Mouse (Mus musculus) monocyte, adult 2 months (primary cell): Measurements from ENCODE around the gene Gjd3.
"Not testable (repeated sequence)": the region's sequence is repeated elsewhere in the genome, so short reads cannot be mapped to it uniquely, and the experiment has no call there.

Experiments used
- DNase-seq, 2 experiments: peaks; one replicate each; pipeline ENCODE4 v3.0.0; 2022; ENCODE audit warnings: low spot score in 2 of 2, low read depth in 1 of 2

Gene Gjd3

GRCm38 (mm10) chr11:98982773-98983133 lies at the start of gene Gjd3:
Gjd3 (minus strand) TSS chr11:98983016.
- no peak for DNase-seq

DNA sequence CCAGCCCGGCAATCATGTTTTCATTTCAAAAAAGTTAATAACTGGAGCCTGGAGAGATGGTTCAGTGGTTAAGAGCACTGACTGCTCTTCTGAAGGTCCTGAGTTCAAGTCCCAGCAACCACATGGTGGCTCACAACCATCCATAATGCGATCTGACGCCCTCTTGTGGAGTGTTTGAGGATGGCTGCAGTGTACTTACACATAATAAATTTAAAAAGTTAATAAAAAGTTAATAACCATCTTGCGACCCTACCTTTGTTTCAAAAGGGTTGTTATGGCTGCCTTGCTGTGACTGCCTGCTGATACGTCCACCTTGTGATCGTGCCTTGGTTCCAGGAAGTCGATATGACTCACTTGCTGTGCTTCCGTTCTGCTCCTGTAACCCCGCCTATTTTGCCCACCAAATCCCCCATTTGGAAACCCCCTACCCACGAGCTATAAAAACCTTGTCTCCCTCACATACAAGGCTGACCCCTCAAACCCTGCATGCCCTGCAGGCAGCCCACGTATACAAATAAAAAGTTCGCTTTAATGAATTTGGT lies 44.2 kb upstream of the Gjd3 start:
- no peak for DNase-seq

DNA sequence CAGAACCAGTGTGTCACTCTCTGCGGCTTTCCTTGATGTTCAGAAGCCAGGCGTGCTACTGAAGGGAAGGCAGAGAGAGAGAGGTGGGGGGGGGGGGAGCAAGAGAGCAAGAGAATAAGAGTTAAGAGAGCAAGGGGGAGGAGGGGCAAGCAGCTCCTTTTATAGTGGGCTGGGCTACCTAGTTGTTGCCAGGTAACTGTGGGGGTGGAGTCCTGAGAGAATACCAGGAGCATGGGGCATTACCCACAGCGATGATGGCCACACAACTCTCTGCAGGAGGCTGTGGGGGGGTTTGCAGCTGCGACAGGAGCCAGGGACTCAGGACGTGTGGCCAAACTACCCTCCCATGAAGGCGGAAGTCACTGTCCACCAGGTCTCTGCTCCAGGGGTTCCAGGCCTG lies 43.1 kb upstream of the Gjd3 start:
- DNase-seq = no peak

GRCm38 (mm10) chr11:99024468-99025134 lies 41.8 kb upstream of the Gjd3 start:
- DNase-seq = no peak

- peak; percentile 89 to 95 for DNase-seq
Observed at GRCm38 (mm10) chr11:99023500-99024467, 41.0 kb upstream of the Gjd3 start, which contains the start of gene Top2a. Top2a (minus strand) TSS chr11:99024189.

DNA sequence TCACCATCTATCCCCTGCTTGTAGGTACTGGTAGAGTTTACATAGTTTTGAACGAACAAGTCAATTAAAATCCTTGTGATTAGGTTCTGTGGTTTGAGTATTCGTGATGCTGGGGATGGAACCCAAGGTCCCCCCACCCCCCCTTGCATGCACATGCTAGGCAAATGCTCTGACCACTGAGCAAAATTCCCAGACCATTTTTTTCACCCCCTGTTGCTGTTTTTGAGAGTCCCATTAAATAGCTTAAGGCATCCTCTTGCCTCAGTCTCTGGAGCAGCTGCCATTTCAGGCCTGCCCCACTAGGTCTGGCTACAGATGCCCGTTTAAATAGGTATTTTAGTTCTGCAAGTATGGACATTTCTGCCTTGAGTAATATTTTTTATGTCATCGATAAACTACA lies 40.3 kb upstream of the Gjd3 start:
- no peak for DNase-seq

- no peak for DNase-seq
Observed at GRCm38 (mm10) chr11:99022384-99022933, 39.6 kb upstream of the Gjd3 start.

DNA sequence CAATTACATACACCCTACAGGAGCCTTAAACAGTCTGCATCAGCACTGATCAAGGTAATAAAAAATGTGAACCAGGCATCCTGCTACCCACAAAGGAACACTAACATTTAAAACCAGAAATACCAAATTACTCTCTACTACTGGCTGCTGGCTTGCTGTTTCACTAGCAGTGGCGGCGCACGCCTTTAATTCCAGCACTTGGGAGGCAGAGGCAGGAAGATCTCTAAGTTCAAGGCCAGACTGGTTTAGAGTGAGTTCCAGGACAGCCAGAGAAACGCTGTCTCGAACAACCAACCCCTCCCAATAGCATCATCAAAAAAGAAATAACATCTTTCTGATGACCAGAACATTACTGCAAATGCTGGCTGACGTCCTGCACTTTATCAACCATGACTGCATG lies 37.0 kb upstream of the Gjd3 start:
- DNase-seq = no peak

GRCm38 (mm10) chr11:99013856-99014255 lies 31.0 kb upstream of the Gjd3 start:
- no peak for DNase-seq

GRCm38 (mm10) chr11:99010706-99011105 lies 27.9 kb upstream of the Gjd3 start:
- DNase-seq = no peak

GRCm38 (mm10) chr11:99010124-99010523 lies 27.3 kb upstream of the Gjd3 start:
- no peak for DNase-seq

DNA sequence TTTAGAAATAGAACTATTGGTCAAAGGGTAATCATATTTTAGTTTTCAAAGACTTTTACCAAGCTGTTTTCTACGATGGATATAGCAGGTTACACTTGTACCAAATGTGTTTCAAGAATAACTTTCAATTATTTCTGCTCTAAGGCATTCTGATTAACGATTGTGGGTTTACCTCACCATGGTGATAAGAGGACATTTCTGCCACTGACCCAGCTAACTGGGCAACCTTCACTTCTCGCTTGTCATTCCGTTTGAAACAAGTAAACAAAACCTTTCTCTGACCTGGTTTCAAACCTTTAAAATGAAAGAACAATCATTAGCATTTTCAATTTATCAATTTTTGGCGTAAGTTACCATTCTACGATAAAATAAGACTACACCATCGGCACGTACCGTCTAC lies 24.0 kb upstream of the Gjd3 start:
- no peak for DNase-seq

GRCm38 (mm10) chr11:98999243-98999642 lies 16.4 kb upstream of the Gjd3 start:
- no peak for DNase-seq

GRCm38 (mm10) chr11:98998776-98999175 lies 16.0 kb upstream of the Gjd3 start:
- no peak for DNase-seq

- DNase-seq = no peak
Observed at GRCm38 (mm10) chr11:98997659-98998058, 14.8 kb upstream of the Gjd3 start.

DNA sequence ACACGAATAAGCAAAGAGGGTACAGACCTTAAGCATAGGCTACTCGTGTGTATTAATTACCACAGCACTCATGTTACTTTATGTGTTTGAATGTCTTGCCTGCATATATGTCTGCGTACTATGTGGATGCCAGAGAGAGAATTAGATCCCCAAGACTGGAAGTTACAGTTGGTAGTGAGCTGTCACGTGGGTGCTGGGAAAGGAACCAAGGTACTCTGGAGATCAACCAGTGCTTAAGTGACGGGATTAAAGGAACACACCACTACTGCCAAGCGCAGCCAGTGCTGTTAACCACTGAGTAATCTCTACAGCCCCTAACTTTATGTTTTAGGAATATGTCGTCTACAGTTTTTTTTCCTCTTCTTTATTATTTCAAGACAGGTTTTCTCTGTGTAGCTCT lies 13.2 kb upstream of the Gjd3 start:
- no peak for DNase-seq

DNA sequence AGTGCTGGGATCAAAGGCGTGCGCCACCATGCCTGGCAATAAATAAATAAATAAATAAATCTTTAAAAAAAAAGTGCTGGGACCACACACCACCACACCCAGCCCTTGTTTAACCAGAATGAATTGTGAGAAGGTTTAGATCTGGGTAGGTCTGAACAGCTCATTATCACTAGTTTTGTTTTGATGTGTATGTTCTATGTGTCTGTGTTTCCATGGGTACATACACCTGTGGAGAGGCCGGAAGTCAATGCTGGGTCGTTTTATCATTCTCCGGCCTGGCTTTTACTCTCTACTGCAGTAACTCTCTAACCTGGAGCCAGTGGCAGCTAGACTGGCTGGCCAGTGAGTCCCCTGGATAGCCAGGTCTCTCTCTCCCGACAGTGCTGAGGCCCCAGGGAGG lies 8.1 kb upstream of the Gjd3 start:
- DNase-seq = no peak

GRCm38 (mm10) chr11:98988260-98988659 lies 5.4 kb upstream of the Gjd3 start:
- DNase-seq = not testable (repeated sequence)

DNA sequence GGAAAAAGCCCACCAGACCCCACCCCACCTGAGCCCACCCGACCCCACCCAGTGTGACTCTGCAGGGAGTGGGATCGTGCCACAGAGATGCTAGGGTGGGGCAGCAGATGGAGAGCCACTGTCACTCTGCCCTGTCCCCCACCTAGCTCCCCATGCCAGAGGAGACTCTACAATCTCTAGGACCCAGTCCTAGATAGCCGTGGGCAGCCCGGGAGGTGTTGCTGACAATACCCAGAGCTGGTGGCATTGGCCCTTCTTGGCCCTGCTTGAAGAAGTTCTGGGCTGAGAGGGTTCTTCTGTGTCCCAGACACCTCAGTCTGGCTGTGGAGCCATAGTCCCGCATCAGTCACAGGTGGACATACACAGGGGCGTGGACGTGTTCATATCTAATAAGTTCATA lies 2.7 kb upstream of the Gjd3 start:
- DNase-seq = no peak

GRCm38 (mm10) chr11:98983551-98983950 lies 735 bp upstream of the Gjd3 start:
- DNase-seq = no peak

GRCm38 (mm10) chr11:98981997-98982772 lies 631 bp downstream of the Gjd3 start:
- DNase-seq = no peak
